Comparison of ENCODE assay signal across 12 mouse cellular contexts in genomic region chr2:124554751-124555415, GRCm38 (mm10).
DNase-seq lines count a peak whose midpoint lies in the region; ATAC-seq lines count a peak whose summit lies in the region.
"Had no signal": no experiment of that assay in that cellular context is flagged by ENCODE, and none has a peak within 500 bp of the region (broad histone marks: within the 10 kb centered on the region; RNA-seq: fewer than 3 reads in every experiment).

No protein-coding gene starts in this region.

- no peak overlapping the region for H3K4me2 ChIP-seq in neural tube, embryonic 13.5 days

- ATAC-seq in neural tube, embryonic 13.5 days (ENCODE audit: low read depth): no peak
- ATAC-seq in activated CD4-positive, CD25-positive, alpha-beta regulatory T cell, adult 4 months: no peak
- ATAC-seq: forebrain, postnatal 0 days; Patski had no signal

- no peak overlapping the region for H3K4me3 ChIP-seq in neural tube, embryonic 13.5 days

- no peak overlapping the region for H3K9ac ChIP-seq in neural tube, embryonic 13.5 days
- H3K9ac ChIP-seq: forebrain, postnatal 0 days had no signal

- 77% methylated on average over 1 of the region's 1 CpGs for WGBS in neural tube, embryonic 13.5 days

- H3K4me1 ChIP-seq in neural tube, embryonic 13.5 days (replicated peaks): 0 out of 2 replicates have a peak, but pooled peaks cover 8% of the 10 kb centered on the region

- H3K9me3 ChIP-seq in neural tube, embryonic 13.5 days: no peaks in the 10 kb centered on the region

- peak; percentile 22 for DNase-seq in adrenal gland, adult 8-10 months
- no peak for DNase-seq in adrenal gland, postnatal 10 days
- DNase-seq in neural tube, embryonic 10.5 days (ENCODE audit: extremely low spot score, low spot score): no peak
- DNase-seq in kidney, postnatal 14 days: peak; percentile 59
- no peak for DNase-seq in embryo, embryonic 11 days
- DNase-seq in spleen, postnatal 4 days (ENCODE audit: low spot score in 2 of 2): no peak
- DNase-seq: cerebellum, adult 18-20 months; forebrain, postnatal 0 days; right cerebral cortex, adult 18-20 months had no signal

- no peaks in the 10 kb centered on the region for H3K36me3 ChIP-seq in neural tube, embryonic 13.5 days

- peak overlapping the region; percentile 0; the same call in 1 of the 2 replicates for H3K27ac ChIP-seq in neural tube, embryonic 13.5 days (replicated peaks)

- no peaks in the 10 kb centered on the region for H3K27me3 ChIP-seq in neural tube, embryonic 13.5 days
- H3K27me3 ChIP-seq: Patski had no signal

Comparison
In these comparisons a context has a peak if more than half of its experiments do, and no peak if none do; other contexts are left out.
1. DNase-seq: peak in adrenal gland, adult 8-10 months (single experiment) and kidney, postnatal 14 days (single experiment); none in adrenal gland, postnatal 10 days (single experiment), neural tube, embryonic 10.5 days (single experiment), embryo, embryonic 11 days (single experiment) and spleen, postnatal 4 days (0 of 2).